Mouse (Mus musculus) hindbrain, embryonic 13.5 days (tissue): ENCODE results near the gene March4. TPM values are rescaled to one million over a fixed set of nuclear protein-coding genes. Genes with fewer than 3 reads are reported as not detected.

Source experiments
- ATAC-seq: fragments of 200-750 bp; cut with Nextera tagmentation; 2 replicates; pipeline ENCODE4 v1.8.0; 2017; ENCODE audit warnings: moderate TSS enrichment; ENCODE audit not compliant: low FRiP score
- H3K27ac ChIP-seq: fragments of 300-500 bp; sonication (generic); 2 replicates; pipeline ENCODE4 v1.5.1; 2015; ENCODE audit warnings: inconsistent platforms, mild to moderate bottlenecking, moderate library complexity
- H3K27me3 ChIP-seq: fragments of 300-500 bp; sonication (generic); 2 replicates; pipeline ENCODE4 v1.6.1; 2015; ENCODE audit warnings: mild to moderate bottlenecking, inconsistent platforms
- H3K36me3 ChIP-seq: fragments of 300-500 bp; sonication (generic); 2 replicates; pipeline ENCODE4 v1.6.1; 2015; ENCODE audit warnings: mild to moderate bottlenecking, inconsistent platforms
- H3K4me1 ChIP-seq: fragments of 300-500 bp; sonication (generic); replicated peaks from 2 replicates; pipeline ENCODE4 v1.6.1; 2015; ENCODE audit warnings: inconsistent platforms
- H3K4me2 ChIP-seq: fragments of 300-500 bp; sonication (generic); 2 replicates; pipeline ENCODE4 v1.6.1; 2015; ENCODE audit warnings: inconsistent platforms, mild to moderate bottlenecking, moderate library complexity
- H3K4me3 ChIP-seq: fragments of 300-500 bp; sonication (generic); 2 replicates; pipeline ENCODE4 v1.5.1; 2015; ENCODE audit warnings: mild to moderate bottlenecking, inconsistent platforms
- H3K9ac ChIP-seq: fragments of 300-500 bp; sonication (generic); 2 replicates; pipeline ENCODE4 v1.6.1; 2015; ENCODE audit warnings: mild to moderate bottlenecking, inconsistent platforms
- H3K9me3 ChIP-seq: fragments of 300-500 bp; sonication (generic); 2 replicates; pipeline ENCODE4 v1.6.1; 2016; ENCODE audit warnings: inconsistent platforms
- WGBS: fragments of 180-500 bp; shearing (Covaris S2); methylation state at CpG from one replicate; pipeline ENCODE4 v1.1.7; 2015; 5-methylcytosine and 5-hydroxymethylcytosine counted together
- polyA plus RNA-seq: library from polyadenylated mRNA; unstranded; fragments of >200 nt; fragmentation: Nextera tagmentation; extraction: Ambion mirVana; gene quantifications from 2 replicates; pipeline ENCODE4 v1.2.1, GENCODE M21; 2015

The March4 gene
- polyA plus RNA-seq, result 5.6 and 6.5 TPM in 2 replicates

DNA sequence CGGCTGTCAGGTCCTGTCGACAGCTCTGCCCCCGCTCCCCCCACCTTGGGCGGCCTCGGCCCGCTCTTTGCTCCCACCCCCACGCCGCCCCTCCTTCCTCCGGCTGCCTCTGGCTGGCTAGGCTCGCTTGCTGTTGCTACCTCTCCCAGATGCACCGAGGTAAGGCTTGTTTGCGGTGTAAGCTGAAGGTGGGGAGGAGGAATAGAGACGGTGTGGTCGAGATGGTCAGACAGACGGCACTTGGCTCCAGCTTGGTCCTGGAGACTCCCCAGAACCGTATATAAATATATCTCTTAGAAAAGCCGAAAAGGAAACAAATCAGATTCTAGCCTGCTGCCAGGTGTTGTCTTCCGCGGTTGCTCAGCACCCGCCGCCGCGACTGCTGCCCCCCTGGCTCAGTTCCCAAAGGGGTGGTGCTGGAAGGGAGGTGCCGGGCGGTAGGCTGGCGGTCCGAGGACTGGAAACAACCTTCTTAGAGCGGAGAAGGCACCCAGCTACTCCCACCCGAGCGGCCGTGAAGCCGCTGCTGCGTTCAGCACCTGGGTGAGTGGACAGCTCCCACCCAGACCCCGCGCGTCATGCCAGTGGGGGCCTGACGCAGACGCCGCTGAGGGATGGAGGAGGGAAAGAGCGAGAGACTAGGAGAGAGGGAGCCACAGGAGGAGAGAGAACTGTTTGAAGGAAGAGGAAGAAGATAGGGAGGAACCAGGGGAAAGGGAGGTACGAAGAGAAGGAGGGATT is at the start of gene March4:
March4 (minus strand) TSS at position 320 of the 741 bp plus-strand sequence.
- peak within 1 kb of the TSS; percentile 92 for H3K27ac ChIP-seq
- H3K36me3 ChIP-seq, result no peaks in the 10 kb centered on the region
- H3K9me3 ChIP-seq, result no peaks in the 10 kb centered on the region
- peak within 1 kb of the TSS; percentile 94 for H3K9ac ChIP-seq
- H3K4me2 ChIP-seq, result peak within 1 kb of the TSS; percentile 80
- H3K4me1 ChIP-seq, result peaks cover 54% of the 10 kb centered on the region
- peaks cover 7% of the 10 kb centered on the region; the same call in 1 of the 2 replicates for H3K27me3 ChIP-seq
- under 1% methylated on average over 41 of the region's 41 CpGs for WGBS
- peak within 1 kb of the TSS; percentile 65 for H3K4me3 ChIP-seq
- ATAC-seq, result peak; percentile 83

DNA sequence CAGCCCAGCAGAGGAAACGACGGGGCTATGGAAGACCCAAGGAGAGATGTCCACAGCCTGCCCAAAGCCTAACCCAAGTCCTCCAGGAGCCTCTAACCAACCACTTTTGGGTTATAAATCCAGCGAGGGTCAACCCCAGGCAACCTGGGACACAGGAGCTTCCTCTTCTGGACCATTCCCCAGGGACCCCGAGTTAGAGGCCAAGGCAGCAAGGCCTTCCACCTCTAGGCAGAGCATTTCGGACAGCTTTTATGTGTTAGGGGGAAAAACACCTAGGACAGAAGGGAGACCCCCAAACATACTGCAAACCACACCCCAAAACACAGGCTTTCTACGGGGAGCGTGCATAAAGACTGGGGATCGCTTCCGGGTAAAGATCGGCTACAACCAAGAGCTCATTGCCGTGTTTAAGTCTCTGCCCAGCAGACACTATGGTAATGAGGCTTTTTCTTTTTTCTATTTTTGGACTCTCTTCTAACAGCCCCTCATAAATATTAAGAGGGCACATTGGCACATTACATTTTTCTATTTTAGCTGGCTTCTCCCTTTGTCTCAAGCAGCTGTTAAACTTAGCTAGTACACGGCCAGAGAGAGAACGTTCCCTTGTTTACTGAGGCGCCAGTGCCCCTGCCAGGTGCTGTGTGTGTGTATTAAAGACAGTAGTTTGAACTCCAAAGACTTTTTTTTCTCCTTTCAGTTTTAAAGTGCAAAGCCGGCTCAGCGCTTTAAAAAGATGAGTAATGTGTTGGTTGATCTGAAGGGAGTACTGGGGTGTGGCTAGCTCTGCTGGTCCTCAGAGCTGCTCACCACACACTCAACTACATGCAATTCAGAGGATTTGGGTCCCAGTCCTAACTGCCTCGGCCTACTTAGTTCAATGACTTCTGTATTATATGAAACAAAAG is 49.5 kb upstream of the March4 start:
- H3K4me3 ChIP-seq, result no peak overlapping the region
- H3K27me3 ChIP-seq, result no peaks in the 10 kb centered on the region
- WGBS, result 93% methylated on average over 17 of the region's 17 CpGs
- no peak for ATAC-seq
- no peak overlapping the region for H3K4me2 ChIP-seq
- H3K36me3 ChIP-seq, result peaks cover 43% of the 10 kb centered on the region
- H3K4me1 ChIP-seq, result peaks cover 16% of the 10 kb centered on the region
- no peaks in the 10 kb centered on the region for H3K9me3 ChIP-seq
- no peak overlapping the region for H3K9ac ChIP-seq
- H3K27ac ChIP-seq, result no peak overlapping the region

DNA sequence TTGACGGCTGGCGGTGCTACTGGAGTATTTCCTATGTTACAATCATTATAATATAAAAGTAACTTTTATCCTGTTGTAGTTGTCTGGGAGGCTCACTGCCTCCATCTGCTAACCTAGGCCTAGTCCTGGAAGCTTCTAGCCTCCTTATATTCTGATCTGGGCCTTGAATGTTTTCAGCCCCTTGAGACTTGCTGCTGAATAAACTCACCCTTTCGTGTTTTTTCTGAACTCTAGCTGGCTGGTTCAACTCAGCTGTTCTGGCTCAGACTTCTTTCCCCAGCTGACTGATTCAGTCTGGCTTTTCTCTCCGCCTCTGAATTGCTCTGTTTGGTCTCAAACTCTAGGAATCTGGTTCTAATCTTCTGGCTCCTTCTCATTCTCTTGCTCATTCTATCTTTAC is 47.2 kb upstream of the March4 start:
- H3K4me2 ChIP-seq, result peak overlapping the region; percentile 55
- H3K36me3 ChIP-seq, result peaks cover 30% of the 10 kb centered on the region
- no peaks in the 10 kb centered on the region for H3K27me3 ChIP-seq
- no peaks in the 10 kb centered on the region for H3K9me3 ChIP-seq
- WGBS, result 76% methylated on average over 4 of the region's 4 CpGs
- H3K4me3 ChIP-seq, result peak overlapping the region; percentile 59
- peak overlapping the region; percentile 75 for H3K9ac ChIP-seq
- peaks cover 16% of the 10 kb centered on the region for H3K4me1 ChIP-seq
- no peak for ATAC-seq
- H3K27ac ChIP-seq, result peak overlapping the region; percentile 92; the same call in 1 of the 2 replicates

DNA sequence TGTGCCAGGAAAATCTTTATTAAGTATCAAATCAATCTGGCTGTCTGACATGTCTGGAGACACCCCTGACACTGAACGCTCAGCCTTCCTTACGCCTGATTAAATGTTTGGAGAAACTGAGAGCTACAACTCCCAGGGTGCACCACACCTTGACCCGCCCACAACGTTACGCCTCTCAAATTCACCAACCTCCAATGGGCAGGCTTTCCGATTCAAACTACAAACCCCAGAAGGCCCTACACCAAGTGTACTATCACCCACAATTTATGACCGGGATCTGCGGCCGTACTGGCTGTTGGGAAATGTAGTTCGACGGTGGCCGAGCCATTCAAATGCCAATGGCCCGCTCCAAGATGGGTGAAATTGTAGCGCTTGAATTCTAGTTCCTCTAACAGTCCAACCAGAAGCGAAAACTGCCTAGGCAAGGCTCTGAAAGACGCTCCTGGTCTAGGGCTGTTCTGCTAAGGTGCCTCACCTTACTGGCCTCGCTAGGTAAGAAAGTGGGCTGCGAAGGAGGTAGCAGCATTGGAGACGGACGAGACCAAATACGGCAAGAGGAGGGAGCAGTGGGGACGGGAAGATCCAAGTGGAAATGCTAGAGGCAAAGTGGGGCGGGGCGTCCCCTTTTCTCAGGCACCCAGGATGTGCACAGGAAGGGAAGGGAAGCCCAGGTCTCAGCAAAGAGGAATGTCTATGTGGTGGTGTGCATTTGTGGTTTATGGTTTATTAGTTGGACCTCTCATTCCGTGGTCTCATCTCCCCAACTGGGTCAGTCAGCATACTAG is 46.4 kb upstream of the March4 start, which contains the start of gene Smarcal1:
Smarcal1 (plus strand) TSS at position 305 of the 785 bp plus-strand sequence.
- H3K9me3 ChIP-seq, result no peaks in the 10 kb centered on the region
- peak within 1 kb of the TSS; percentile 75 for H3K9ac ChIP-seq
- H3K36me3 ChIP-seq, result peaks cover 24% of the 10 kb centered on the region
- peak within 1 kb of the TSS; percentile 55 for H3K4me2 ChIP-seq
- H3K27me3 ChIP-seq, result no peaks in the 10 kb centered on the region
- peak within 1 kb of the TSS; percentile 59 for H3K4me3 ChIP-seq
- H3K4me1 ChIP-seq, result peaks cover 24% of the 10 kb centered on the region
- under 1% methylated on average over 25 of the region's 25 CpGs for WGBS
- ATAC-seq, result peak; percentile 99
- H3K27ac ChIP-seq, result peak within 1 kb of the TSS; percentile 92

DNA sequence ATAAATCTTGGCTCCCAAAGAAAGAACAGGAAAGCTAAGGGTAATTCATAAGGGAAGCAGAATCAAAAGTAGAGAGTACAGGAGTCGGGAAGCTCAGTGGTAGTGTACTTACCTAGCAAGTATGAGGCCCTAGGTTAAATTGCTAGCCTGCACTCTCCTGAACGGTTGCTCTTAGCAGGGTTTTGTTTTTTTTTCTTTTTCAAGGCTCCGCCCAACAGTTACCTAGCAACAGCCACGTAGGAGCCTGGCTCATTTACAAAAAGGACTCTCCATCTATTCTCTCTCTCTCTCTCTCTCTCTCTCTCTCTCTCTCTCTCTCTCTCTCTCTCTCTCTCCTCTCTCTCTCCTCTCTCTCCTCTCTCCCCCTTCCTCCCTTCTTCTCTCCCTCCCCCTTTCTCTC is 42.1 kb upstream of the March4 start:
- peaks cover 9% of the 10 kb centered on the region for H3K27me3 ChIP-seq
- no peaks in the 10 kb centered on the region for H3K9me3 ChIP-seq
- no peak overlapping the region for H3K27ac ChIP-seq
- no peak for ATAC-seq
- H3K4me3 ChIP-seq, result no peak overlapping the region
- no peaks in the 10 kb centered on the region for H3K36me3 ChIP-seq
- H3K4me2 ChIP-seq, result peak overlapping the region; percentile 25
- peaks cover 29% of the 10 kb centered on the region for H3K4me1 ChIP-seq
- H3K9ac ChIP-seq, result 0 out of 2 replicates have a peak overlapping the region, but pooled peaks have one; percentile 29
- WGBS, result 20% methylated on average over 4 of the region's 4 CpGs

DNA sequence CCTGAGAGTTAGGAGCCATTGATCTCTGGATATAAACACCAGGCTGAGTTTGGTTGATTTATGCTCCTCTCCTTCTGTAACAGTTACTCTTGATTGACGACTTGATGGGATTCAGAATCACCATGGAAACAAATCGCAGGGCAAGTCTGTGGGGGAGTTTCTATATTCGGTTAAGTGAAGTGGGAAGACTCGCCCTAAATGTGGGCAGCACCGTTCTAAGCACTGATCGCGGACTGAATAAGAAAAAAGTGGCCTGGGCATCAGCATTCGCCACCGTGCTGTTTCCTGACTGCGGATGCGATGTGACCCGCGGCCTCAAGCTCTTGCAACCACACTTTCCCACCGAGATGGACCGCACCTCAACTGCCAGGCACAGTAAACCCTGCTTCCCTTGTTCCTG is 41.6 kb upstream of the March4 start:
- Histone ChIP-seq H3K4me1 (peaks cover 27% of the 10 kb centered on the region), H3K4me2 (peak overlapping the region; percentile 25), H3K9me3 (no peaks in the 10 kb centered on the region), H3K27ac (no peak overlapping the region), H3K27me3 (peaks cover 9% of the 10 kb centered on the region), H3K4me3 (no peak overlapping the region), H3K36me3 (no peaks in the 10 kb centered on the region), H3K9ac (0 out of 2 replicates have a peak overlapping the region, but pooled peaks have one; percentile 29)
- 41% methylated on average over 15 of the region's 15 CpGs for WGBS
- no peak for ATAC-seq

DNA sequence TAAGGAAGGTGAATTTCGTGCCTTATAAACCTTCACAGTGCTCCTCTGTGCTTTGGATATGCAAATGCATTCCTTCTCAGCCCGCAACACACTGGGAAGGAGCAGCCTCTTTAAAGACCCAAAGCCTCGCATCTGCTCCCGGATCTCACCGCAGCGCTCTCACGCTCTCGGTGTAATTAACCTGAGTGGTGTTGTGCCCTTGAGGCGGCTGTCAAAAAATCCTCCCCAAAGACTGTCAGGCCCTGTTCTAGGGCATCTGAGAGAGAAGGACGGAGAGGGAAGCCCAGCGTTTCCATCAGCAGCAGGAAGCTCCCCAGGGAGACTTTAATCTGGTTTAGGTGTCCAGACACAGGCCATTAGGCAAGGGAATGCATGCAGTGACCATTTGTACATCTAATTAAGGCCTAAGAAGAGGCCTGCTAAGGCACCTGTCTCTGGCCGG is 40.8 kb upstream of the March4 start:
- peaks cover 27% of the 10 kb centered on the region for H3K4me1 ChIP-seq
- H3K4me2 ChIP-seq, result peak overlapping the region; percentile 41
- no peaks in the 10 kb centered on the region for H3K9me3 ChIP-seq
- H3K4me3 ChIP-seq, result no peak overlapping the region
- WGBS, result 5% methylated on average over 12 of the region's 12 CpGs
- peak; percentile 55 for ATAC-seq
- no peak overlapping the region; the same call in 1 of the 2 replicates for H3K27ac ChIP-seq
- H3K27me3 ChIP-seq, result peaks cover 9% of the 10 kb centered on the region
- no peaks in the 10 kb centered on the region for H3K36me3 ChIP-seq
- H3K9ac ChIP-seq, result peak overlapping the region; percentile 51; the same call in 1 of the 2 replicates

DNA sequence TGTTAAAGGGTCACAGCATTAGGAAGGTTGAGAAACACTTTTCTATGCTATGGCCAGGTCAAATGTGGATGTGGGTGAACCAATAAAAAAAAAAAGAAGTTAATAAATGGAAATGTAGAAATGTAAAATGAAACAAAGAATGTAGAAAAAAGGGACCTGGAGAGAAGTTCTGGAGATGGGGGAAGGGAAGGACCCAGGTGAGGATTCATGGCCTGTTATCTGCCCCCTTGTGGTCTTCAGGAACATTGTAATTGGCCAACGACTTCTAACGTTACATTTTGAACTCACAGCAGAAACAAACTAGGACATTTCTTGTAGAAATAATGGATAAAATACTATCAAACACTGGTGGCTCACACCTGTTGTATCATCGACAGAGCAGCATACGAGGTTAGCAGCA is 38.4 kb upstream of the March4 start:
- H3K27me3 ChIP-seq, result peaks cover 9% of the 10 kb centered on the region
- H3K4me1 ChIP-seq, result peaks cover 27% of the 10 kb centered on the region
- H3K9ac ChIP-seq, result no peak overlapping the region
- no peak overlapping the region for H3K4me3 ChIP-seq
- 60% methylated on average over 4 of the region's 4 CpGs for WGBS
- H3K9me3 ChIP-seq, result no peaks in the 10 kb centered on the region
- ATAC-seq, result no peak
- H3K27ac ChIP-seq, result no peak overlapping the region
- no peak overlapping the region for H3K4me2 ChIP-seq
- no peaks in the 10 kb centered on the region for H3K36me3 ChIP-seq

DNA sequence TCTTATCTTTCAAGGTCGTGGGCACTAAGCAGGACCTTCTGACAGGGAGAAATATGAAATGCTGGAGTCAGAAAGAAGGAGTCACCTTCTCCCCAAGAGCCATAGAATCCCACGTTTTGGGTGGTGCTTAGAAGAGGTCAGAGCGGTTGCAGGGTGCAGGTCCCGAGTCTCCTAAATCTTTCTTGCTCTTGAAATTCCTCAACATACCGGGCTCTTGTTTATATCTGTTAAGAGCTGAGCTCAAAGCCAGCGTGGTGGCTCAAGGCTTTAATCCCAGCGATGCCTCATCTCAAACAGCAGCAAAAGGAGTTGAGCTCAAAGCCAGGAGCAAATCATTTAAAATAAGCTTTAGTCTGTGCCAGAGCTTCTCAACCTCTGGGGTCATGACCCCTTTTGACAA is 37.9 kb upstream of the March4 start:
- WGBS, result 64% methylated on average over 7 of the region's 7 CpGs
- H3K4me3 ChIP-seq, result no peak overlapping the region
- H3K27me3 ChIP-seq, result peaks cover 9% of the 10 kb centered on the region
- no peaks in the 10 kb centered on the region for H3K9me3 ChIP-seq
- H3K4me2 ChIP-seq, result no peak overlapping the region
- no peak for ATAC-seq
- no peak overlapping the region for H3K27ac ChIP-seq
- no peak overlapping the region for H3K9ac ChIP-seq
- no peaks in the 10 kb centered on the region for H3K36me3 ChIP-seq
- peaks cover 27% of the 10 kb centered on the region for H3K4me1 ChIP-seq

DNA sequence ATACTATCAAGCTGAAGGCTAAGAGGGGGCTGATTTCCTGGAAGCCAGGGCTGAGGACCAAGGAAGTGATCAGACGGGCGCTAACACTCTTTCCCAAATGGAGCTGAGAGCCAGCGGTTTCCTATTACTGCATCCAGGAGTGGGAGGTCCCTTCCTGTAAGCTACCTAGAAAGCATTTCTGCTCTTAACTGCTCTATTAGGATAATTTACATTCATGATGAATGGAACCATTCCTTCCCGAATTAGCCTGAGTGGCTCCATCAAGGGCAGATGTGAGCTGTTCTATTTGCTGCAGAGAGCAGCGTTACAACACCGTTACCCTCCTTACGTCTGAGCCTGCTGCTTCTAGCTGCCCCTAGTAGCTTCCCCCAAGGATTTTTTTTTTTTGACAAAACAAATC is 37.3 kb upstream of the March4 start:
- Histone ChIP-seq H3K4me2 (no peak overlapping the region), H3K36me3 (no peaks in the 10 kb centered on the region), H3K9ac (no peak overlapping the region), H3K4me1 (peaks cover 27% of the 10 kb centered on the region), H3K27ac (no peak overlapping the region), H3K27me3 (peaks cover 9% of the 10 kb centered on the region), H3K9me3 (no peaks in the 10 kb centered on the region), H3K4me3 (no peak overlapping the region)
- ATAC-seq, result no peak
- 70% methylated on average over 7 of the region's 7 CpGs for WGBS

DNA sequence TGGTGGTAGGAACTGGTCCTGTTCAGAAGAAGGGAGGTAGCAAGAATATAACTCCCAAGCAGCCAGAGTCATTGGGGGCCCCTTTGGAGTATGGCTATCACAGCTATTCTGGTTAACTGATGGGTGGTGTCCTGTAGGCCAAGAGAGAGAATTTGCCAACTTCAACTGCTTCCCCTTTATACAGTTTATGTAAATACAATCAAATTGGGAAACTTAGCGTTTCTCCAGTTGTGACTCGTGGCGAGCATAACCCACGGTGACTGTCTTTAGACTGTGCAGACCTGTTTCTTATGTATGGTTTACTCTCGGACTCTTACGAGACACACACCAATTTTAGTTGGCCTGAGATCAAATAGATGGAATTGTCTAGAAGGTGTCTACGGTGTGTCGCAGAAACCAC is 32.0 kb upstream of the March4 start:
- Histone ChIP-seq H3K27me3 (no peaks in the 10 kb centered on the region), H3K4me1 (peaks cover 9% of the 10 kb centered on the region; the same call in 1 of the 2 replicates), H3K27ac (no peak overlapping the region), H3K4me2 (no peak overlapping the region), H3K36me3 (no peaks in the 10 kb centered on the region), H3K9me3 (no peaks in the 10 kb centered on the region), H3K4me3 (no peak overlapping the region), H3K9ac (no peak overlapping the region)
- WGBS, result 96% methylated on average over 8 of the region's 8 CpGs
- ATAC-seq, result no peak
